Mouse (Mus musculus): Measurements from ENCODE around the gene Ndc80.
A peak's percentile ranks its signal among the peaks of the same experiment; 100 is the strongest.
"Not testable (repeated sequence)": the region's sequence is repeated elsewhere in the genome, so short reads cannot be mapped to it uniquely, and the experiment has no call there.

Gene Ndc80

DNA sequence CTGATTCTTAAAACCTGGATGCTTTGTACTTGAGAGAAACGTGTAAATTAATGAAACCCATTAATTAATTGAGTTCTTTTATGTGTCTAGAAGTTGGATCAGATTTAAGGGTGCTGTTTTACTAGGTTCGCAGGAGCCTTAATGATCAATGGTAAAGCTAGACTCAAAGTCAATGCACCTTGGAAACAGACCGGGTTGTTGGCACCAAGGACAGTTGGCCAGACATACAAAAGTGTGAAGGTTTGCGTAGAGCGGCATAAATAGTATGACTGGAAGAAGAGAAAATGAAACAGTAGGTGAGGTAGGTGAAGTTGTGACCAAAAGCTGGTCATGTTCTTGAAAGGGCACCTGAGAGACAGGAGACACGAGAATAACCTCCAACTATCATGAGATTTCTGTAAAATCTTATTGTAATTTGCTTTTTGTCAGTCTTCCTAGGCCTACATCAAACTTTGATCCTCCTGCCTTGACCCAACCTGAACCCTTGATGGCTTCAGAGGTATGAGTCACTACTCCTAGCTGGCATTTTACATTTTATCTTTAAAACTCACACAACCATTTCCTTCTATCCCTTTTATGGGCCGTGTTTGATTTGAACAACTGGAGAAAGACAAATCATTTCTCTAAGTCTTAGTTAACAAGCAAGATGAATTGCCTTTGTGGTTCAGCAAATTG, 50.2 kb downstream of the Ndc80 start:
- peak in 1 of 2 experiments; percentile 9 for DNase-seq

- peak; percentile 65 to 71 for DNase-seq
These were observed 51.0 kb downstream of the Ndc80 start for GRCm38 (mm10) chr17:71475705-71476089.

GRCm38 (mm10) chr17:71474762-71475704, 51.6 kb downstream of the Ndc80 start, which contains the start of gene Smchd1:
TSS of gene Smchd1 (minus strand) at chr17:71475343.
- peak; percentile 89 to 94 for DNase-seq

DNA sequence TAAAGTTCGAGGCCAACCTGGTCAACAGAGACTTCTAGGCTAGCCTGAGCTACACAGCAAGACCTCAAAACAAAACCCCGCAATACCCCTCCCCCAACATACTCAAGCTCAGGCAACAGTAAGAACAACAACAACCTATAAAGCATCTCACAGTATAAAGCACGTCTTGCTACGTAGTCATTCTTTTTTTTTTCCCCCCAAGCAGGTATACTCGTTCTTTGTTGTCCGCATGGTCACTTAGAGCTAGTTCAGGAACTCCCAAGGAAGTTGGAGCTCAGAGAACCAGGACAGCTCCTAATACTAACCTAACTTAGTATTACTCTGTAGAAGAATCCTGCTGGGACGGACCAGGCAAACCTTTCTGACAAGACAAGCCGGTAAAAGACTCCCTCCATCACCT, 52.5 kb downstream of the Ndc80 start:
- DNase-seq: no peak

DNA sequence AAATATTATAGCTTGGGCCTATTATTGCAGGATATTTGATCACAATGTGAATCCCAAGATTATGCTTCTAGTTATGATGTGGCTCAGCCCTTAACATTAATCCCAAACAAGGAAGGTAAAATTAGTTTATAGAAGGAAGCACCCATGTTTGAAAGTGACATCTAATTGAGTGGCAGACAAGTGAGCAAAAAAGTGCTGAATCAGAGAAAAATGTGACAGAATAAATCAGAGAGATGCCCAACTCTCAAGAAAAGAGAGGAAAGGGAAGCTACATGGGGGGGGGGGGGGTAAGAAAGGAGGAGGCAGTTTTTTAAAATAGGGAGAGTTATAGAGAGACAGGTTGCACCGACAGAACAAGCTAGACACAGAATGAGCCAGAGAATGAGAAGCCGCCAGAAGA, 55.4 kb downstream of the Ndc80 start:
- DNase-seq: no peak

DNA sequence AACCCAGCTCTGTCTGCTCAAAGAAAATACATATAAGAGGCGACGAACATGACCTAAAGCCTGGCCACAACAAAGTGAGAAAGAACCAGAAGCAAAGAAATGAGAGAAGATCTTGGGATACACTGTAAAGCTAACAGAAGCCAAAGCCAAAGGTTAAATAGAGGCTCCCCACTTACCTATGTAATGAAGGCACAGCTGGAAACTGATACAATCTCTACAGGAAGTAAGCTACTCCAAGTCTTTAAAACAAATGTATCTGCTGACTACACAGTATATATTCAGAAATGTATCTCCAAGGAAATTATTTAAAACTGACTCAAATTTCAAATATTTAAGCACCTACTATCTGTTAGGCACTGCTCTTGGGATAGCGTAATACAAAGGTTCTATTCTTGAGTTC, 66.3 kb downstream of the Ndc80 start:
- no peak for DNase-seq

- no peak for DNase-seq
These were observed 66.8 kb downstream of the Ndc80 start, which contains the start of gene Gm4707 for GRCm38 (mm10) chr17:71459818-71460217. TSS of gene Gm4707 (minus strand) at chr17:71459918.

DNA sequence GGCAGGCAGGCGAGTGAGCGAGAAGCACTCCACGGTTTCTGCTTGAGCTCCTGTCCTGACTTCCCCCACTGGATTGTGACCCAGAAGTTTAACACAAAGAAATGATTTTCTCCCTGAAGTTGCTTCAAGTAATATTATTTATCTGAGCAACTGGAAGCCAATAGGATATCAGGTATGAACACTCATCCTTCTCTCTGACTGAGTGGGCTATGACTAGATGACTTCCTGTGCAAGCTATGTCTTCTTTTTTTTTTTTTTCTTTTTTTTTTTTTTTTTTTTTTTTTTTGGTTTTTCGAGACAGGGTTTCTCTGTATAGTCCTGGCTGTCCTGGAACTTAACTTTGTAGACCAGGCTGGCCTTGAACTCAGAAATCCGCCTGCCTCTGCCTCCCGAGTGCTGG, 69.3 kb downstream of the Ndc80 start:
- DNase-seq: not testable (repeated sequence)
